Mouse (Mus musculus): ENCODE measurements around the gene Retreg3.

DNA sequence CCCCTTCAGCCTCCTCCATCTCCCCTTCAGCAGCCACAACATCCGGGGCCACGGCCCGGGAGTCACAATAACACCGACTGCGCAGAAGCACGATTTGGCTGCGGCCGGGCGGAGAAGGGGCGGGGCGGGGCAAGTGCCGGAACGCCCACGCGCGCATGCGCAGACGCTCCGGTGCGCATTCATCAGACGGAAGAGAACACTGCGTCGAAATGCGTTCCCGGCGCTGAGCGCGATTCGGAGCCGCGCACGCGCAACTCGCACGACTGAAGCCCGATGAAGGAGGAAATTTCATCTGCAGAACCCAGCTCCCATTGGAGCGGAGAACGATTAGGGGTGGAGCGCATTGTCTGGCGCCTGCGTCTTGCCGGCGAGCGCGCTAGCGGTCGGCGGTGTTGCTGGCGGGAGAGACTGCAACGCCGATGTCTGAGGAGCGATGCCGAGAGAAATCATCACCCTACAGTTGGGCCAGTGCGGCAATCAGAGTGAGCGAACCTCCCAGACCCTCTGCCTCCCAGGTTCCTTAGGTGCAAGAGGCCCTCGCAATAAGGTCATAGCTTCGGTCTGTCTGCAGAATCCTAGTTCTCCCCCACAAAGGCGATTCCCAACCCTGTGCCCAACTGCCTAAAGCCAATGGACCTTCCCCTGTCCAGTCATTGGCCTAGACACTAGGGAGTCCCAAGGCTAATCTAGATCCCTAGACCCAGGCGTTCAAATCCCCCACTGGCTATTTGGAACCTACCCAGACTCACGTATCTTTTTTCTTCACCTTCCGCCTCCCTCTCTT is at the start of gene Retreg3, which contains the start of gene Tubg1:
- TF ChIP-seq CTCF (IDR thresholded peaks at IDR 0.05; ENCODE audit: low read depth) (no peak), EP300 (IDR thresholded peaks at IDR 0.05; ENCODE audit: low read depth) (no peak)

All from liver, embryonic 14.5 days (tissue).